Mouse (Mus musculus) stomach, embryonic 14.5 days (tissue): Measurements from ENCODE around the gene Strap. TPM values are rescaled to one million over a fixed set of nuclear protein-coding genes. Genes with fewer than 3 reads are reported as not detected.
A peak's percentile ranks its signal among the peaks of the same experiment; 100 is the strongest.

ENCODE experiments used
- ATAC-seq: fragments of 200-750 bp; cut with Nextera tagmentation; 2 replicates; pipeline ENCODE4 v1.8.0; 2017; ENCODE audit warnings: low read depth, moderate TSS enrichment; ENCODE audit not compliant: insufficient number of reproducible peaks, insufficient read depth, low FRiP score
- H3K27ac ChIP-seq: fragments of 300-500 bp; sonication (generic); 2 replicates; pipeline ENCODE4 v1.5.1; 2014; ENCODE audit warnings: mild to moderate bottlenecking, low read length, moderate library complexity, mixed read lengths
- H3K27me3 ChIP-seq: fragments of 300-500 bp; sonication (generic); 2 replicates; pipeline ENCODE4 v1.6.1; 2014; ENCODE audit warnings: low read length, control low read depth, mixed read lengths; ENCODE audit not compliant: control insufficient read depth, insufficient read depth
- H3K36me3 ChIP-seq: fragments of 300-500 bp; sonication (generic); 2 replicates; pipeline ENCODE4 v1.6.1; 2014; ENCODE audit warnings: mild to moderate bottlenecking, control low read depth, low read length, moderate library complexity, mixed read lengths; ENCODE audit not compliant: control insufficient read depth, insufficient read depth
- H3K4me1 ChIP-seq: fragments of 300-500 bp; sonication (generic); 2 replicates; pipeline ENCODE4 v1.6.1; 2014; ENCODE audit warnings: low read length, control low read depth, mixed read lengths; ENCODE audit not compliant: control insufficient read depth, insufficient read depth
- H3K4me2 ChIP-seq: fragments of 300-500 bp; sonication (generic); replicated peaks from 2 replicates; pipeline ENCODE4 v1.6.1; 2014; ENCODE audit warnings: low read depth, low read length, control low read depth
- H3K4me3 ChIP-seq: fragments of 300-500 bp; sonication (generic); 2 replicates; pipeline ENCODE4 v1.5.1; 2014; ENCODE audit warnings: low read depth, low read length, control low read depth
- H3K9ac ChIP-seq: fragments of 300-500 bp; sonication (generic); replicated peaks from 2 replicates; pipeline ENCODE4 v1.6.1; 2014; ENCODE audit warnings: low read depth, mild to moderate bottlenecking, control low read depth, low read length, moderate library complexity, mixed read lengths
- H3K9me3 ChIP-seq: fragments of 300-500 bp; sonication (generic); 2 replicates; pipeline ENCODE4 v1.6.1; 2016; ENCODE audit warnings: low read depth, low read length, control low read depth; ENCODE audit not compliant: control insufficient read depth
- WGBS: fragments of 180-500 bp; shearing (Covaris S2); extraction: QIAGEN DNeasy Blood & Tissue Kit; methylation state at CpG from one replicate; pipeline ENCODE4 v1.1.7; 2014; 5-methylcytosine and 5-hydroxymethylcytosine counted together
- polyA plus RNA-seq: library from polyadenylated mRNA; unstranded; fragments of >200 nt; fragmentation: Nextera tagmentation; extraction: Ambion mirVana; gene quantifications from 2 replicates; pipeline ENCODE4 v1.2.1, GENCODE M21; 2014

Strap gene
- polyA plus RNA-seq, 1 experiment from 2014 or later = 160 TPM

GRCm38 (mm10) chr6:137712654-137713309 lies 22.1 kb upstream of the Strap start:
- H3K27ac ChIP-seq = no peak overlapping the region
- ATAC-seq = no peak
- 65% methylated on average over 7 of the region's 7 CpGs for WGBS

GRCm38 (mm10) chr6:137713310-137713664 lies 21.6 kb upstream of the Strap start:
- Histone ChIP-seq H3K36me3 (no peaks in the 10 kb centered on the region), H3K9me3 (no peaks in the 10 kb centered on the region), H3K27me3 (no peaks in the 10 kb centered on the region), H3K27ac (no peak overlapping the region), H3K4me2 (no peak overlapping the region), H3K4me1 (no peaks in the 10 kb centered on the region), H3K4me3 (no peak overlapping the region), H3K9ac (no peak overlapping the region)
- 85% methylated on average over 3 of the region's 3 CpGs for WGBS
- no peak for ATAC-seq

More at GRCm38 (mm10) chr6:137712654-137713309, 22.1 kb upstream of the Strap start:
- H3K4me1 ChIP-seq = no peaks in the 10 kb centered on the region
- no peaks in the 10 kb centered on the region for H3K27me3 ChIP-seq
- no peak overlapping the region for H3K9ac ChIP-seq
- no peak overlapping the region for H3K4me2 ChIP-seq
- no peaks in the 10 kb centered on the region for H3K9me3 ChIP-seq
- H3K36me3 ChIP-seq = no peaks in the 10 kb centered on the region
- no peak overlapping the region for H3K4me3 ChIP-seq

GRCm38 (mm10) chr6:137716802-137717201 lies 18.1 kb upstream of the Strap start:
- ATAC-seq = peak; percentile 33; the same call in 1 of the 2 replicates
- 42% methylated on average over 5 of the region's 5 CpGs for WGBS
- Histone ChIP-seq H3K27me3 (no peaks in the 10 kb centered on the region), H3K36me3 (no peaks in the 10 kb centered on the region), H3K4me3 (no peak overlapping the region), H3K27ac (no peak overlapping the region), H3K9ac (no peak overlapping the region), H3K4me1 (no peaks in the 10 kb centered on the region), H3K9me3 (no peaks in the 10 kb centered on the region), H3K4me2 (no peak overlapping the region)

GRCm38 (mm10) chr6:137722220-137722931 lies 12.5 kb upstream of the Strap start:
- WGBS = 82% methylated on average over 15 of the region's 15 CpGs
- no peaks in the 10 kb centered on the region for H3K36me3 ChIP-seq
- no peak overlapping the region for H3K4me3 ChIP-seq
- no peak overlapping the region for H3K27ac ChIP-seq
- no peaks in the 10 kb centered on the region for H3K27me3 ChIP-seq
- no peaks in the 10 kb centered on the region for H3K9me3 ChIP-seq
- ATAC-seq = no peak
- H3K9ac ChIP-seq = no peak overlapping the region
- no peaks in the 10 kb centered on the region for H3K4me1 ChIP-seq
- no peak overlapping the region for H3K4me2 ChIP-seq

- H3K27me3 ChIP-seq = no peaks in the 10 kb centered on the region
- H3K27ac ChIP-seq = no peak overlapping the region
- no peak overlapping the region for H3K9ac ChIP-seq
- no peaks in the 10 kb centered on the region for H3K9me3 ChIP-seq
- no peak for ATAC-seq
- no peak overlapping the region for H3K4me3 ChIP-seq
- no peaks in the 10 kb centered on the region for H3K4me1 ChIP-seq
- no peak overlapping the region for H3K4me2 ChIP-seq
- no peaks in the 10 kb centered on the region for H3K36me3 ChIP-seq
- WGBS = 6% methylated on average over 4 of the region's 4 CpGs
Measured at GRCm38 (mm10) chr6:137723898-137724297, 11.0 kb upstream of the Strap start.

GRCm38 (mm10) chr6:137734460-137734845 lies 425 bp upstream of the Strap start:
- Histone ChIP-seq H3K27me3 (no peaks in the 10 kb centered on the region), H3K4me1 (peaks cover 7% of the 10 kb centered on the region), H3K4me2 (peak overlapping the region; percentile 83), H3K9ac (no peak overlapping the region), H3K4me3 (peak overlapping the region; percentile 80), H3K27ac (peak overlapping the region; percentile 78; the same call in 1 of the 2 replicates), H3K9me3 (no peaks in the 10 kb centered on the region), H3K36me3 (peaks cover 12% of the 10 kb centered on the region)
- peak; percentile 15; the same call in 1 of the 2 replicates for ATAC-seq
- WGBS = 4% methylated on average over 7 of the region's 7 CpGs

- Histone ChIP-seq H3K27me3 (no peaks in the 10 kb centered on the region), H3K4me3 (peak overlapping the region; percentile 80), H3K36me3 (peaks cover 25% of the 10 kb centered on the region), H3K9ac (peak overlapping the region; percentile 89), H3K4me1 (peaks cover 7% of the 10 kb centered on the region), H3K9me3 (no peaks in the 10 kb centered on the region), H3K4me2 (peak overlapping the region; percentile 86), H3K27ac (peak overlapping the region; percentile 78)
- ATAC-seq = no peak
- 7% methylated on average over 17 of the region's 17 CpGs for WGBS
Measured at GRCm38 (mm10) chr6:137735671-137736238, 877 bp downstream of the Strap start.

GRCm38 (mm10) chr6:137740972-137741371 lies 6.1 kb downstream of the Strap start:
- no peak overlapping the region for H3K9ac ChIP-seq
- peaks cover 5% of the 10 kb centered on the region for H3K4me1 ChIP-seq
- H3K36me3 ChIP-seq = peaks cover 75% of the 10 kb centered on the region
- no peaks in the 10 kb centered on the region for H3K27me3 ChIP-seq
- 88% methylated on average over 2 of the region's 2 CpGs for WGBS
- no peak overlapping the region for H3K27ac ChIP-seq
- H3K9me3 ChIP-seq = no peaks in the 10 kb centered on the region
- H3K4me3 ChIP-seq = no peak overlapping the region
- no peak overlapping the region for H3K4me2 ChIP-seq
- no peak for ATAC-seq
